Mouse (Mus musculus) frontal cortex, postnatal 25 days (tissue): ENCODE results near the gene Impdh2.

Experiments
- DNase-seq, 2 experiments: peaks; one replicate each; pipeline ENCODE4 v3.0.0; 2022; ENCODE audit warnings: low spot score in 2 of 2

Gene Impdh2

DNA sequence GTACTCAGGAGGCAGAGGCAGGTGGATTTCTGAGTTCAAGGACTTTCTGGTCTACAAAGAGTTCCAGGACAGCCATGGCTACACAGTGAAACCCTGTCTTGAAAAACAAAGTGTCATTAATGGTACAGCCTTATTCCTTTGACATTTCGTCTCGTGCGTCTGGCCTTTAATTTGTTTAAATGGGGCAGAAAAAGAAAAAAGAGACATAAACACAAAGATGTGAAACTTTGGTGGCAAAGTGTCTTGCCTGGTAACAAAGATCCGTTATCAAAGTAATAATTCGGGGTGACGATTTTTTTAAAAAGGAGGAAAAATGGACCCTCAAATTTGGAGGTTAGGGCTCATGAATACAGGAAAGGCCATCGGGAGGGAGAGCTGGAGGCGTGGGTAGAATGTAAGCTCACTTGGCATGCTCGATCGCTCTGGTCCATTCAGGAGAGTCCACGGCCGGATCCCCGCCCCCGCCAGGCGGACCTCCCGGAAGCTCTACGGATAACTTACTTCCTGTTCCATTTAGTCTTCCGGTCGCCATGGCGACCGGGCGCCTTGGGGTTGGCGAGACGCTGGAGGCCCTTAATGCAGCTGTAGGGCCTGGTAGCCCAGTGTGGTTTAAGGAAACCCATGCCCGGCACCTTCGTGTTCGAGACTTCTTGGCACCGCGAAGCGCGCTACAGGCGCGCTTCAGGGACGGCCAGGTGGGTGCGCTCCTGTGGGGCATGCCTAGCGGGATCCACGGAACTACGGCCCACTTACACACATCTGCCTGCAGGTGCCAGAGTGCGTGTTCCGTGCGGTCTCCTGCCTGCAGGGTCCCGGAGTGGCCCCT is 9.5 kb downstream of the Impdh2 start, which contains the start of gene Dalrd3:
Gene Dalrd3 (plus strand): TSS at position 506 of the 826 bp plus-strand sequence.
- DNase-seq = peak; percentile 78 to 79

DNA sequence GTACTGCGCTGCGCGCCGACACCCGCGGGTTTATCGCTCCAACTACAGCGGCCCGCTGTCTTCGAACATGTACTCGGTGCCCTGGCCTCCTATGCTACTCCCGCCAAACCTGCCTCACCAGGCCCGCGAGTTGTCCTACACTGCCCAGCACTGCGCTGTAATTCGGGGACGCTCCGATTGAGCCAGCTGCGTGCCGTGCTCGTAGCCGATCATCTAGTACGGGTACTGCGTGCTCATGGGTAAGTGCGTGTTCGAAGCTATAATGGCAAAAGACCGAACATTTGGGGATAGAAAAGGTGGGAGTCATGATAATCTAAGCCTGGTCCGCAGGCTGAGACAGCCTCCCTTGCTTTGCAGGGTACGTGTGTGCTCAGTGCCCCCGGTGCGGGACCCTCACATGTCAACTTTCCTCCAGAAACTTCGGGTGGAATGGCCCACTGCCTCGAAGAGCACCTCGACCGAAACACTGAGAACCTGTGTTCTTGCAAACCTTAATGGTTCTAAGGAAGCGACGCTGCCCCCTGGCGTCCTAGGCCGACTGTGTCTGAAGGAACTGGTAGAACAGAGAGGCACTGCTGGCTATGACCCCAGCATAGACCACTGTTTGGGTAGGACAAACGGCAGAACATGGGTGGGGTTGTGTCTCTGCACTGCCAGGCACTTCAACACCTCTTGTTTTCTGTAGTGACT is 10.3 kb downstream of the Impdh2 start:
- no peak for DNase-seq

DNA sequence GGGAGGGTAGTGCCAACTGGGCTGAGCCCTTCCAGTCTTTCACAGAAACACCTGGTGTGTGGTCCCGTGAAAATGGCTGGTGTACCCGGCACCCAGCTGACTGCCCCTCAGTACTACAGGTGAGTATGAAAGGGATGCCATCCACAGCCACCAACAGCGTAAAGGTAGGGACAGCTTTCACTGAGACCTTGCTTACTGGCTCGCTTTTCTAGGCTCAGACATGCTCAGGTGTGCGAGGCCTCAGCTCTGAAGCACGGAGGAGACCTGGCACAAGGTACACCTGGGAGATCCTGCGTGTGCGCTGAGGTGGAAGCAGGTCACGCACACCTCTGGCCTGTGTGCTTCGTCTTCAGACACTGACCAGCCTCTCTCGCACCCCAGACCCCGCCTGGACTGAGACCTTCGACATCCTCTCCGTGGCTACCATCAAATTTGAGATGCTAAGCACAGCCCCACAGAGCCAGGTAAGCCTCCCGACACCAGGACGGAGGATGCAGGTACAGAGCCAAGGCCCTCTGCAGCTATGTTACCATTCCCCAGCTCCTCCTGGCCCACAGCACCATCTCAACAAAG is 11.4 kb downstream of the Impdh2 start:
- no peak for DNase-seq

DNA sequence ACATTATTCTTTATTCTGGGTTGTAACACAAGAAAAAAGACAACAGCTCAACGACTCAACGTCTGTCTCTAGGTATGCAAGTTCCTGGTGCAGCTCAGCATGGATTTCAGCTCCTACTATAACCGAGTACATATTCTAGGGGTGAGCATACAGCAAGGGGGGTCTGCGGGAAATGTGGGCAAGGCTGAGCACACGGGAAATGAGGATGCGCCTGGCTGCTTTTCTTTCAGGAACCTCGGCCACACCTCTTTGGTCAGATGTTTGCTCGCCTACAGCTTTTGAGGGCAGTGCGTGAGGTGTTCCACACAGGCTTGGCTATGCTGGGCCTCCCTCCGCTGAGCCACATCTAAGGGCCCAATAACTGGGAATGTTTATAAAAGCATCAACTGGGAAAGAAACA is 12.2 kb downstream of the Impdh2 start:
- no peak for DNase-seq

DNA sequence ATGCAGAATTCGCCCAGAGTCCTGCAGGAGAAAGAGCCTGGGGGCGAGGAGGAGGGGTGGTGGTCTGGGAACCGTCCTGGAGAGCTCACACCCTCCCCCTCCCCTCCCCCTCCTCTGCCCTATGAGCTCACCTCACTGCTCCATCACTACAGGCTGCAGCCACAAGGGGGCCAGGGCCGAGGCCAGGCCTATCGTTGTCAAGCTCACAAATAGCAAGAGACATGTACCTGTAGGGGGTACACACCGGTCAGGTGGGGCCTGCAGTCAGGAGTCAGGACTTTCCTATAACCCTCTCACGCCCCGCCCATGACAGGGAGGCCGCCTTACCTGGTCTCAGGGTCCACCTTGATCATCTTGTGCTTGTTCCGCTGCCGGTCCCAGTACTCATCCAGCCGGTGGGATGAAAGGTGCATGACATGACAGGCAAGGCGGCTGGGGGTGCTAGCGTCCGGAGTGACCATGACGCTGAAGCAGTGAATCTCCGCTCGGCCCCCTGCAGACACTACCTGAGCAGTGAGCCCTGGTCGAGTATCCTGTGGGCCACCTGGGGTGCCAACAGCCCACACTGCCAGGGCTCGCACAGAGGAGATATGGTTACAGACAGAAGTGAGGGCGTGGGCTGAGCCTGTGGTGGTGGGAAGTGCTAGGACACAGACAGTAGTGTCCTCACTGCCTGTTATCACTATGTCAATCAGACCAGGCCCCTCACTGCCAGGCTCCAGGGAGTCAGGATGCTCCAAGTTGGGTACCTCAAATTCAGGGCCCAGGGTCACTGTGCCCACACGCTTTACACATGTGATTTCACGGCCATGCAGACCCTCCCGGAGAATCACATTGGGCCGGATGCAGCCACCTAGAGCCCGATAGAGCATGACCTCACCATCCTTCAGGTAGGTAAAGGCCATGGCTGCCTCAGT is 13.9 kb downstream of the Impdh2 start:
- DNase-seq = no peak

DNA sequence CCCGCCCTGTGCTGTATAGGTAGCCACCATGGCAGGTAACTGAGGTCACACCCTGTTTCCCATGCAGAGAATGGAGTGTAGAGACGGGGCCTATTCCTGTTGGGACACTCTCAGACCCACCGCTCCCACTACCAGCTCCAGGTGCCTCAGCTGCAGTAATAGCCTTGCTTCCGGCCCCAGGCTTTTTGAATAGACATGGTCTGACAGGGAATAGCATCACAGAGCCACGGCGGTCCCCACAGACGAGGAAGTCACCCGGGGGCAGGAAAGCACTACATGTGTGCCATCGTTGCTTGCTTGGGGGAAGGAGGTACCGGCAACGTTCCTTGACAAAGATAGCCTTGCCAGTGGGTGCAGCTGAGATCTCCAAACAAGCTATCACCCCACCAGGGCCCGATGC is 14.8 kb downstream of the Impdh2 start:
- no peak for DNase-seq

DNA sequence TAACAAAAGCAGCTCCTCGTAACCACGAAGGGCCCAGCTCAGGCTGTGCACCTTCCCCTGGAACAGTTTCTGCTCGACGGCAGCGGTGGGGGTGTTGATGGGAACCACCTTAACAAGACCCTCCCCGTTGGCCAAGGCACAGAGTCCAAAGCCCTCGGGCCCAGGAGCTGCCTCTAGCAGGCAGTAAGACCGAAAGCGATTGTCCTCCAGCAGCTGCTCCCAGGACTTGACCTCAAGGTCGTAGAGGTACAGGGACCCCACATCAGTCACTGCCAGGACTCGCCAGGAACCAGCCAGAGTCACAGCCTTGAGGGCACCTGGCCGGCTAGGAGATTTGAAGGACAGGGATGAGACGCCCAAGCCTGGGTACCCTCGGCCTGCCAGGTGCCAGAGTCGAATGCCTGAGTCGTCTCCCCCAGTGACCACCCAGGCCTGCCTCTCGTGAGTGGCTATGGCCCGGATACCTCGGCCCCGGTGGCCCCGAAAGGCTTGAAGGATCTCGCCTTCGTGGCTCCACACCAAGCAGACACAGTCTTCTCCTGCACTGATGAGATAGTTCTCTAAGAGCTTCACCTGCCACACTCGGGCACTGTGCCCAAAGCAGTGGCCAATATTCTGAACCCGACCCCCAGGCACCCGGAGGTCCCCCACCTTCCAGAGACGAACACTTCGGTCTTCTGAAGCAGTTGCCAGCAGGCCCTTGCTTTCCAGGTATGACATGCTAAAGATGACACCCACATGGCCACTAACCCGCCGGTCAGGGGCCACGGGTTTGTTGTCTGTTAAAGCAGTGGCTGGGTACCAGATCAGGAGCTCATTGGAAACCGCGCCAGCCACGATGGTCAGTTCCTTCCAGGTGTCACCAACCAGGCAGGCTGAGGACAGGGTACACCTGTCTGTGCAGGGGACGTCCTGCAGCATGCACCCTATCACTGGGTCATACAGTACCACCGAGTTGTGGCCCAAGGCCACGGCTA is 15.5 kb downstream of the Impdh2 start:
- DNase-seq = no peak

DNA sequence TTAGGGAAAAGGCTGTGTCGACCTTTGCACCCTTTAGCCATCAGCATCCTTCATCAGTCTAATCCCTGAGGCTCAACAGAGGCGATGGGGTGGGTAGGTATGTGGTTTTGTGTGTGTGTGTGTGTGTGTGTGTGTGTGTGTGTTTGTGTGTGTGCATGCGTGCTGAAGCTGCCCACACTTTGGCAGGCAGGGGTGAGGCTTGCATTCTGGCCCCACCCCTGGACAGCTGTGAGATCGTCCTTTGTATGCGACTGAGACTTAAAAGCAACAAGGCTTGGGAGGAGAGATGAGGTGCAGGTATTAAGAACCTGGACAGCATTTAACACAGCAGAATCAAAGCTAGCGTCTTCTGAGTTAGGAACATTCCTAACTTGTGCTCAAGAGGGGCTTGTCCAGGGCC is 16.9 kb downstream of the Impdh2 start:
- DNase-seq = no peak

DNA sequence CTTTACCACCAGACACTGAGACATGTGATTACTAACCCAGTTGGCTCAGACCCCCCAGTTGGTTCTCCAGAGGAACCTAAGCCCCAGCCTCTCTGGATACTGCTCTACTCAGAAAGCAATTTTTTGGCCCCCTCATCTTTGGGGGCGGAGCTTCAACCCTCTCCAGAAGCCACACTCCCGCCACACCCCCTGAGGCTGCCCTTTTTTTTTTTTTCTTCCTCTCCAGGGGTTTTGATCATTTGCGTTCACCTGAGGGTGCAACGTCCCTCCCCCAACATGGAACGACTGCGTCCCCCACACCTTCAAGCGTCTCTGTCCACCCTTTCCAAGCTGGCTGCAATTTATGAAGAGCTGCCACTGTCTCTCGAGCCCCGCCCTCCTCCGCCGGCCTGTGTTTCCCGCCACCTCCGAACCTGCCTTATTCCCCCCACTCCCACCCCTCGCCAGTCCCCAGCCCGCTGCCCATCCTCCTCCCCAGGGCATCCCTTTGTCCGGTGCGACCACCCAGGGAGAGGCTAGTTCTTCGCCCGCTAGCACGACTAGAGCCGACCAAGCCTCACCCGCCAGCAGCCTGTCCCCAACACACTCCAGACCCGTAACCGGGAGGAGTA is 18.0 kb downstream of the Impdh2 start:
- no peak for DNase-seq

DNA sequence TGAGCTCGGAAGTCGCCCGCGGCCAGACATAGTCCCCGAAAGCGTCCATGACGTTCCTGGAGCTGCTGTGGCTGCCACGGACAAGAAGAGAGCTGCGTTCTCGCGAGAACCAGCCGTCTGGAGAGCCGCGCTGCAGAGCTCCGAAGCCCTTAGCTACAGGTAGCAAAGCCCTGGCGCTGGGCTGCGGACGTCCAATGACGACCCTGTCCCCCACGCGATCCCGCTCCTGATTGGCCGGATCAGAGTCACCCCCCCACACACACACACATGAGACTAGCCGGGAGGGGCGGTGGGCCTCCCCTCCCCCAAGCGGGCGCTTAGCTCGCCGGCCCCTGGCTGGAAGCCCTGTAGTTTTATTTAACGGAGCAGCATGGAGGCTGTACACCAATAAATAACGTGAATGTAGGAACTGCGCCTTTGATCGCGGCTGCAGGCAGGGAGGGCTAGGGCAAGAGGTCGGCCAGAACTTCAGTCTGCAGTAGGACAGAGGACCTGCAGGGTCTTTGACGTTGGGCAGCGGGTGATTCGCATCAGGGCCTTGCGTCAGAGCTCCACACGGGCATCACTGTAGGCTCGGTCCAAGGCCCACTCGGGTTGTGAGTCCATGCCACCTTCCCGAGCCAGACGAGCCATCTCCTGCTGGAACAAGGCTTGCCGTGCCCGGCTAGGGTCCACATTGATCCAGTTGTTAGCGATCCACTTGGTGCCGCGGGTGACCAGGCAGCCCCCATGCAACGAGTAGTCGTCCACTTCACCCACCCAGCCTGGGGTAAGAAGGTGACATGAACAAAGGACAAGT is 18.7 kb downstream of the Impdh2 start, which contains the start of gene Wdr6:
Gene Wdr6 (minus strand): TSS at position 195 of the 799 bp plus-strand sequence.
- peak; percentile 75 to 77 for DNase-seq

DNA sequence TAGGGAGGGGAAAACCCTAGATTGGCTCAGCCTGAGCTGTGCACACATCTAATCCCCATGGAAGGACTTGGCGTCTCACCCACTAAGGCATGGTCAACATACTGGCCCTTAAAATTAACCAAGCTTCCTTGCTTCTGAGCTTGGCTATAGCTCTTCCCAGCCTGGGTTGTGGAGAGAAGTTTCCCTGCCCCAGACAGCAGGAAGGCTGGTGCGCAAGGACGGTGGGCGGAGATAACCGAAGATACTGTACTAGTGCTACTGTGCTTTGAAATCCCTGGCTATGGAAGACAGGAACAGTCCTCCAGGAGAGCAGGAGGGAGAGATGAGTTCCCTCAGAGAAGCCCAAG is 19.2 kb downstream of the Impdh2 start:
- no peak for DNase-seq

DNA sequence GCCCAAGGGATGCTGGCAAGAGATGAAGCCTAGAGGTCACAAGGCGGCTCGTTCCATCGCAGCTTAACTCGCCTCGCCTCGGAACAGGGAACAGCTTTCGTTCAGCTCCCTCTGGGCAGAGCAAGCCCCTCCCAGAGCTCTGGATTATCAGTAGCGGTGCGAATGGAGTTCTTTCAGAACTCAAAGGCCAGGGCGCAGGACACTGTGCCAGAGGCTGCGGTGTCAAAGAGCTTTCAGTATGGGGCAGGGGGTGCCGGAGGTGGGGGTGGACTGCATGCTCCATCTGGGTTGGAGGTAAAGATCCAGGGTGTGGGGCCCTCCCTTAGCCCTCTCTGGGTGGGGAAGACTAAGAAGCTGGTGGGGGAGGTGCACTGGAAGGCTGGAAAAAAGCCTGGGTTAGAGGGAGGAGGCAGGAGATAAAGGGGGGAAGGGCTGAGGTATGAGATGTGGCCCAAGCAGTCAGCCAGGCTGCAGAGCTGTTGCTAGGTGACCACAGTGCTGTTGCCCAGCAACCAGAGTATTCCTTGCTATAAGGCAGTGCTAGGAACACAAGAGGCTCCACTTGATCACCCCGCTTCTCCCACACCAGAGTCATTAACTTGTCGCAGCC is 27.6 kb downstream of the Impdh2 start:
- DNase-seq = peak in 1 of 2 experiments; percentile 75

DNA sequence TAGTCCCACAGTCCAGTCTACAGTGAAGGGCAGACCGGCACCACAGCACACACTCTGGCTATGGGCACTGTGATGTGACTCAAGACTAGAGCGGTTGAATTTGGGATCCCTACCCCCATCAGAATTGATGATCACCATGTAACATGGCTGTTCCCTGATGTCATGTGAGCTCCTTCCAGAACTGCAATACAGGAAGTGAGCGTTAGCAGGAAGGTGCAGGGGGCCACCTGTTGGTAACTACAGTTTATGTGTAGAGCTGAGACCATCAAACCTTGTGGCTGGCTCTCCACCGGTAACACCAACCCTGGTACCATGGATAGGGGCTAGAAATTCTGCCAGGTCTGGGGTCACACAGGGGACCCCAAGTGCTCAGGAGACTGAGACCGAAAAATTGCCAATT is 29.1 kb downstream of the Impdh2 start:
- no peak for DNase-seq

DNA sequence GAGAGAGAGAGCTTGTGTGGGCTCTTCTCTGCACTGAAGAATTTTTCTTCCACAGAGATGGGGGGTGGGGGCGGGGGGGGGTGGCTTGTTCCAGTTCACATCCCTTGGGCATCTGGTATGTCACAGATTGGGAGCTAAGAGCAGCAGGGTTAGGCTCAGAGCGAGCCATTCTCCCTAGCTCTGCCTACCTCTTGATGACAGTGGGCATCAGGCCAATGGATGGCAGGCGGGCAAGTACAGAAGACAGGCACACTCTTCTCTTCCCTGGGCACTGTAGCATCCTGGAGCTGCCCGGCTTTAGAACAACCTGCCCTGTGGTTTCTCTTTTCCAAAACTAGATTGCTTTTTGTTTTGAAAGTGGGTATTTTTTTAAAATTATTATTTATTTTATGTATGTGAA is 31.4 kb downstream of the Impdh2 start:
- no peak for DNase-seq

DNA sequence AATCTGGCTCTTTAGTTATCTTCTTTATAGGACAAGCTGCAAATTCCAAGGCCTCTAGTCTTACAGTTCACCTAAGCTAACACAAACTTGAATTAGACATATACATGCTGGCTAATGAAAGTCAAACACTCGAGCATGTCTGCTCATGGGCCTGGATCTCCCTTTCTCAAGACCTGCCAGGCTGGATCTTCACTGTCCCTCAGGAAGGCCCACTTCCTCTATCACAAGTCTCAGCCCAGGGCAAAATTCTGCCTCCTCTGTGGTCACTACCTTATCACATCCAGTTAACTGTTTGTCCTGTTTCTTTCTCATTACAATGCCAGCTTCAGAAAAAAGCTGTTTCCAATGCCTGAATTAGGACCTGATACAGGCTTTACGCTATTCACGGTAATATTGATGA is 34.3 kb downstream of the Impdh2 start:
- DNase-seq = no peak

DNA sequence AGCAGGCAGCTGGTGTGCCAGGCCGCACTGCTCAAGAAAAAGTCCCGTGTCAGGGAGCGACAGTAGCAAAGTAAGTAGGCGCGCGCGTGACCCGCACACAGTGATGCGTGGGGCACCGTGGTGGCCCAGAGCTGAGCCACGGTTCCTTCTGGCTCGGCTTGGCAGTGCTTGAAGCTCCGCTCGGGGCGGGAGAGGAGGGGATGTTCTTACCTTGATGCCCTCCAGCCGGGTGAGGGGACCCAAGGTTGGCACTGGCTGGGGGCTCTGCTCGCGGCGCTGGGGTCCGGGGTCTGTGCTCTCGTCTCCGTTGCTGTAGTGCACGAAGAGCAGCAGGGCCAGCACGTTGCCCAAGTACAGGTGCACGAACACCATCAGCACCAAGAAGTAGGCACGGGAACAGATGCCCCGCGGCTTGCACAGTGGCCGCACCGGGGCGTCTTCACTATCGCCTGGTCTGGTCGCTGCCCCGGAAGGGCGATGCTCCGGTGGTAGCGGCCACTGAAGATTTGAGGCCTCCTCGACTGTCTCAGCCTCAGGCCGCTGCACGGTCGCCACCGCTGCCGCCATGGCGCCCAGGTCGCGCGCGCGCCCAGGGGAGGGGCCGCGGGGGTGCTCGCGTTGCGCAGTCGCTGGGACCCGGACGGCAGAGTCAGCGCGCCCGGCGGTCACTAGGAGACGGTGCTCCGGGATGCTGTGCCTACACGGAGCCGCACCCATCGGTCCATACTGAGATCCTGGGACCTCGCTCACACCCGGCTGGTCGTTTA is 37.1 kb downstream of the Impdh2 start, which contains the start of gene P4htm:
Gene P4htm (minus strand): TSS at position 670 of the 767 bp plus-strand sequence.
- peak; percentile 61 to 65 for DNase-seq

DNA sequence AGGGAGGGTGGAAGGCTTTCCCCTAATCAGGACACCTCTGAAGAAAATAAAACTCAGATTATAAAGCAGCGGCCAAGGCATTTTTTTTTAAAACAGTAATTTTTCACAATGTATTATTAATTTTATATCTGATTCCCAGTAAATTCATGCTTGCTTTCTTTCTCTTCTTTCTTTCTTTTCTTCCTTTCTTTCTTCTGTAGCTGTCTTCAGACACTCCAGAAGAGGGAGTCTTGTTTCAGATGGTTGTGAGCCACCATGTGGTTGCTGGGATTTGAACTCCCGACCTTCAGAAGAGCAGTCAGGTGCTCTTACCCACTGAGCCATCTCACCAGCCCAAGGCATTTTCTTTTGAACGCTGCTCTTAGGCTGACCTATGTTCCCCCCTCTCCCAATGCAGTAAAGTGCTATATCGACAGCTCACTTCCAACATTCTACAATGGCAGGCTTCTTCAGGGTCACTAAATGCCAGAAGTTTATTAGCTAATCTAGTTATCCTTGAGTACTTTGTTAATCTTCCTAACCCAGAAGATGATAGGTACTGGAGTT is 39.0 kb downstream of the Impdh2 start:
- no peak for DNase-seq

DNA sequence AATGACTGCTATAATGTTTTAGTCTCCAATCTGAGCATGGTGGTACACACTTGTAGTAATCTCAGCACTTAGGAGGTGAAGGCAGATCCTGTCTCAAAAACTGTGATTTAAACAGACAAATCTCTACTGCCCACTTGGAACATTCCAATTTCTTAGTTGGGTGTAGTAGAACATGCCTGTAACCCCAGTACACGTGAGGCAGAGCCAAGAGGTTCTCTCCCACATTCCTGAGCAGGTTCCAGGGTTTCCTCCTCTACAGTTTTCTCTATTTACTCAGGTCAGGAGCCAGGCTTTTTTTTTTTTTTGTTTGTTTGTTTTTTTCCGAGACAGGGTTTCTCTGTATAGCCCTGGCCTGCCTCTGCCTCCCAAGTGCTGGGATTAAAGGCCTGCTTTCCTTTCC is 39.9 kb downstream of the Impdh2 start:
- no peak for DNase-seq
